Mouse (Mus musculus): ENCODE results near the gene Epop.

GRCm38 (mm10) chr11:97658751-97659266 is 29.3 kb upstream of the Epop start:
- TF ChIP-seq EP300 (IDR thresholded peaks at IDR 0.05) (no peak), CTCF (IDR thresholded peaks at IDR 0.05) (no peak)
